Mouse (Mus musculus): ENCODE results near the gene Mapk12.

GRCm38 (mm10) chr15:89169431-89169830 lies 28.9 kb upstream of the Mapk12 start:
- no peak for TF ChIP-seq USF1 (IDR thresholded peaks at IDR 0.05; ENCODE audit: low read depth, low read length)
- no peak for TF ChIP-seq ZKSCAN1 (IDR thresholded peaks at IDR 0.05; ENCODE audit: low read depth, low read length)
- no peak for TF ChIP-seq POLR2A (IDR thresholded peaks at IDR 0.05; ENCODE audit: control insufficient read depth in 1 of 2, insufficient read depth in 1 of 2, low read depth in 1 of 2, low read length in 2 of 2, poor library complexity in 1 of 2)
- TF ChIP-seq POLR2AphosphoS2 (IDR thresholded peaks at IDR 0.05; ENCODE audit: low read length), result no peak
- TF ChIP-seq CTCF (IDR thresholded peaks at IDR 0.05 in 2 of 3, conservative IDR thresholded peaks at IDR 0.05 in 1 of 3; ENCODE audit: control insufficient read depth in 1 of 3, insufficient read depth in 1 of 3, low read depth in 2 of 3, low read length in 3 of 3, poor library complexity in 1 of 3, severe bottlenecking in 1 of 3), result no peak

Data from MEL (cell line).